In genomic region chr5:19633976-19634375, GRCm38 (mm10) we compare ENCODE assay signal across 23 mouse cellular contexts.
A peak's percentile ranks its signal among the peaks of the same experiment; 100 is the strongest.
DNase-seq lines count a peak whose midpoint lies in the region; ATAC-seq and TF ChIP-seq lines count a peak whose summit lies in the region.
"Had no signal": no experiment of that assay in that cellular context is flagged by ENCODE, and none has a peak within 500 bp of the region (broad histone marks: within the 10 kb centered on the region; RNA-seq: fewer than 3 reads in every experiment).

No protein-coding gene starts in this region.

- ATAC-seq in forebrain, postnatal 0 days, result no peak
- ATAC-seq in forebrain, embryonic 15.5 days (replicated peaks), result no peak
- ATAC-seq in kidney, embryonic 14.5 days (ENCODE audit: low FRiP score, low TSS enrichment), result no peak
- ATAC-seq: activated CD4-positive, CD25-positive, alpha-beta regulatory T cell, adult 4 months; forebrain, embryonic 13.5 days; intestine, postnatal 0 days had no signal

- H3K27me3 ChIP-seq in forebrain, postnatal 0 days (ENCODE audit: insufficient read depth, low read length), result no peaks in the 10 kb centered on the region
- no peaks in the 10 kb centered on the region for H3K27me3 ChIP-seq in forebrain, embryonic 15.5 days
- H3K27me3 ChIP-seq in kidney, embryonic 14.5 days (ENCODE audit: control insufficient read depth, insufficient read depth, low read length), result no peaks in the 10 kb centered on the region
- H3K27me3 ChIP-seq: embryonic facial prominence, embryonic 13.5 days; forebrain, embryonic 13.5 days; hindbrain, embryonic 12.5 days; hindbrain, embryonic 15.5 days had no signal

- no peak overlapping the region for H3K27ac ChIP-seq in forebrain, postnatal 0 days (ENCODE audit: low read depth, low read length)
- no peak overlapping the region for H3K27ac ChIP-seq in forebrain, embryonic 15.5 days (replicated peaks)
- H3K27ac ChIP-seq in kidney, embryonic 14.5 days (ENCODE audit: low read depth, low read length), result no peak overlapping the region
- H3K27ac ChIP-seq: embryonic facial prominence, embryonic 10.5 days; embryonic facial prominence, embryonic 13.5 days; forebrain, embryonic 13.5 days; hindbrain, embryonic 12.5 days; hindbrain, embryonic 15.5 days had no signal

- 83% methylated on average over 1 of the region's 1 CpGs for WGBS in forebrain, postnatal 0 days
- 96% methylated on average over 1 of the region's 1 CpGs for WGBS in forebrain, embryonic 15.5 days
- 95% methylated on average over 1 of the region's 1 CpGs for WGBS in kidney, embryonic 14.5 days

- no peaks in the 10 kb centered on the region for H3K4me1 ChIP-seq in forebrain, postnatal 0 days (ENCODE audit: insufficient read depth)
- H3K4me1 ChIP-seq in forebrain, embryonic 15.5 days, result no peaks in the 10 kb centered on the region
- no peaks in the 10 kb centered on the region for H3K4me1 ChIP-seq in kidney, embryonic 14.5 days (ENCODE audit: control insufficient read depth, insufficient read depth, low read length)
- H3K4me1 ChIP-seq: embryonic facial prominence, embryonic 10.5 days; embryonic facial prominence, embryonic 13.5 days; forebrain, embryonic 13.5 days; hindbrain, embryonic 12.5 days; hindbrain, embryonic 15.5 days had no signal

- TF ChIP-seq CTCF in forebrain, postnatal 0 days (IDR thresholded peaks at IDR 0.05; ENCODE audit: low read depth), result no peak

- H3K4me2 ChIP-seq in forebrain, postnatal 0 days (ENCODE audit: low read depth), result no peak overlapping the region
- H3K4me2 ChIP-seq in forebrain, embryonic 15.5 days (replicated peaks), result no peak overlapping the region
- H3K4me2 ChIP-seq in kidney, embryonic 14.5 days (replicated peaks; ENCODE audit: low read depth, low read length), result no peak overlapping the region
- H3K4me2 ChIP-seq: embryonic facial prominence, embryonic 13.5 days; forebrain, embryonic 13.5 days; heart, embryonic 11.5 days; hindbrain, embryonic 12.5 days; hindbrain, embryonic 15.5 days had no signal

- H3K4me3 ChIP-seq in forebrain, postnatal 0 days (ENCODE audit: low read depth, low read length), result no peak overlapping the region
- no peak overlapping the region for H3K4me3 ChIP-seq in forebrain, embryonic 15.5 days
- no peak overlapping the region for H3K4me3 ChIP-seq in kidney, embryonic 14.5 days (ENCODE audit: low read length)
- H3K4me3 ChIP-seq: embryonic facial prominence, embryonic 10.5 days; embryonic facial prominence, embryonic 13.5 days; erythroblast, embryonic 14.5 days; forebrain, embryonic 13.5 days; hindbrain, embryonic 12.5 days; hindbrain, embryonic 15.5 days had no signal

- no peaks in the 10 kb centered on the region for H3K36me3 ChIP-seq in forebrain, postnatal 0 days (ENCODE audit: insufficient read depth)
- H3K36me3 ChIP-seq in forebrain, embryonic 15.5 days, result no peaks in the 10 kb centered on the region
- H3K36me3 ChIP-seq in kidney, embryonic 14.5 days (ENCODE audit: control insufficient read depth, insufficient read depth, low read length), result no peaks in the 10 kb centered on the region
- H3K36me3 ChIP-seq: embryonic facial prominence, embryonic 10.5 days; embryonic facial prominence, embryonic 13.5 days; hindbrain, embryonic 12.5 days; hindbrain, embryonic 15.5 days had no signal

- DNase-seq in cerebellum, adult 11 months, result peak; percentile 8
- DNase-seq in cerebellum, postnatal 14 days, result no peak
- DNase-seq in cerebellum, adult 9-10 months, result peak; percentile 31
- no peak for DNase-seq in cerebellum, postnatal 4 days (ENCODE audit: low spot score in 2 of 2)
- DNase-seq in forebrain, postnatal 0 days, result peak; percentile 8
- peak; percentile 60 for DNase-seq in kidney, adult 9 months
- DNase-seq: adrenal gland, adult 8-10 months; adrenal gland, postnatal 25 days; embryo, embryonic 11 days; gastrocnemius, postnatal 10 days; gastrocnemius, postnatal 36 days; heart, adult 11 months had no signal

- H3K9ac ChIP-seq in forebrain, postnatal 0 days, result no peak overlapping the region
- no peak overlapping the region for H3K9ac ChIP-seq in forebrain, embryonic 15.5 days (replicated peaks)
- H3K9ac ChIP-seq in kidney, embryonic 14.5 days (ENCODE audit: low read depth, low read length), result no peak overlapping the region
- H3K9ac ChIP-seq: embryonic facial prominence, embryonic 13.5 days; forebrain, embryonic 13.5 days; hindbrain, embryonic 12.5 days; hindbrain, embryonic 15.5 days had no signal

- H3K9me3 ChIP-seq in forebrain, postnatal 0 days (ENCODE audit: low read length), result no peaks in the 10 kb centered on the region
- no peaks in the 10 kb centered on the region for H3K9me3 ChIP-seq in forebrain, embryonic 15.5 days
- H3K9me3 ChIP-seq in kidney, embryonic 14.5 days (ENCODE audit: control insufficient read depth, low read length), result no peaks in the 10 kb centered on the region
- H3K9me3 ChIP-seq: embryonic facial prominence, embryonic 10.5 days; embryonic facial prominence, embryonic 13.5 days; forebrain, embryonic 13.5 days; hindbrain, embryonic 12.5 days; hindbrain, embryonic 15.5 days had no signal

Comparison
In these comparisons a context has a peak if more than half of its experiments do, and no peak if none do; other contexts are left out.
1. DNase-seq: peak in cerebellum, adult 11 months (single experiment), cerebellum, adult 9-10 months (single experiment), forebrain, postnatal 0 days (single experiment) and kidney, adult 9 months (single experiment); none in cerebellum, postnatal 14 days (0 of 2) and cerebellum, postnatal 4 days (0 of 2).